13 mouse cellular contexts compared by ENCODE assay signal in the genomic region with DNA sequence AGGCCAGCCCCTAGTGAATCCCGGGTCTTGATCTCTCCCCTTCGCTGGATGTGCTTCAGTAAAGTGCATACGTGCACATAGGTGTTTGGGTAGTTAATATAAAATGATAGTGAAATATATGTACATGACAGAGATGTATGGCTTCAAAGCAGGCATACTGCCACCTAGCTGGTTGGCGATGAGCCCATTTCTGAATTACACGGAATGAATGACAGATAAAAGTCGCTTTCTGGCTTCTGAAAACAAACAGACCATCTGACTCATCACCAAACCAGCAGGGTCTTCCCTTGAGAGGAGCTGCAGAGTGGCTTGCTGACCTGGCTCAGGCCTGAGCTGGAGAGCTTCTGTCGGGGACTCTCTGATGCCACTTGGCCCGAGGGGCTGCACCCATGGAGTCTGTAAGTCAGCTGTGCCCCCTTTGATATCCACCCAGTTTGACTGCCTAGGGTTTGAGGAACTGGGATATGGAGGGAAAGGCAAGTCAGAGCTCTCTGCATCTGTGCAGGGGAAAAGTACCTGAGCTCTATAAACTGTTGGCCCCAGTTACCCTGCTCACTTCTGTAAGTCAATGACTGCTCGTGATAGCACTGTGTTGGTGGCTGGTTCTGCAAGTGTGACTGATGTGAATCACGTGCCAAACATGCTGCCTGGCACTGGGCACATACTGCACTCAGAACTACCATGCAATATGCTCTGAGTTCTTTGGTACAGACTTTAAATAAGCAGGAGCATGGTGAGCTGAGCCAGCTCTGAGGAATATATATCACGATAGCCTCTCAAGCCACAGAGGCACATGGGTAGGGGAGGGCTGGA.
DNase-seq lines count a peak whose midpoint lies in the region; ATAC-seq and TF ChIP-seq lines count a peak whose summit lies in the region.
"Had no signal": no experiment of that assay in that cellular context is flagged by ENCODE, and none has a peak within 500 bp of the region (broad histone marks: within the 10 kb centered on the region; RNA-seq: fewer than 3 reads in every experiment).

No protein-coding gene starts in this region.

- H3K9me3 ChIP-seq in forebrain, embryonic 15.5 days, result no peaks in the 10 kb centered on the region
- no peaks in the 10 kb centered on the region for H3K9me3 ChIP-seq in forebrain, embryonic 12.5 days
- H3K9me3 ChIP-seq: hindbrain, embryonic 15.5 days; limb, embryonic 13.5 days had no signal

- H3K4me1 ChIP-seq in forebrain, embryonic 15.5 days, result peaks cover 24% of the 10 kb centered on the region
- peaks cover 6% of the 10 kb centered on the region; the same call in 1 of the 2 replicates for H3K4me1 ChIP-seq in forebrain, embryonic 12.5 days

- intact Hi-C loops in left cerebral cortex, adult 2 months (cut with DNase I), result no loop called here

- no peak for DNase-seq in left cerebral cortex, adult 2 months (ENCODE audit: extremely low spot score in 1 of 2, low spot score in 2 of 2)
- DNase-seq in left cerebral cortex, adult 9 months (ENCODE audit: low spot score in 2 of 2), result no peak
- peak; percentile 33 for DNase-seq in right cerebral cortex, postnatal 14 days
- DNase-seq in right cerebral cortex, adult 18-20 months, result no peak
- no peak for DNase-seq in spleen, postnatal 14 days (ENCODE audit: low spot score in 2 of 2)
- DNase-seq: gastrocnemius, postnatal 36 days; kidney, postnatal 36 days; lung, postnatal 10 days; thymus, postnatal 36 days had no signal

- no peak overlapping the region for H3K9ac ChIP-seq in forebrain, embryonic 15.5 days (replicated peaks)
- no peak overlapping the region for H3K9ac ChIP-seq in forebrain, embryonic 12.5 days
- H3K9ac ChIP-seq: hindbrain, embryonic 15.5 days; limb, embryonic 13.5 days had no signal

- H3K4me2 ChIP-seq in forebrain, embryonic 15.5 days (replicated peaks), result no peak overlapping the region
- H3K4me2 ChIP-seq in forebrain, embryonic 12.5 days, result no peak overlapping the region
- H3K4me2 ChIP-seq: hindbrain, embryonic 15.5 days; limb, embryonic 13.5 days had no signal

- H3K4me3 ChIP-seq in forebrain, embryonic 15.5 days, result no peak overlapping the region
- no peak overlapping the region for H3K4me3 ChIP-seq in forebrain, embryonic 12.5 days (replicated peaks)
- no peak overlapping the region for H3K4me3 ChIP-seq in left cerebral cortex, adult 2 months
- H3K4me3 ChIP-seq: hindbrain, embryonic 15.5 days; limb, embryonic 13.5 days had no signal

- no peaks in the 10 kb centered on the region for H3K36me3 ChIP-seq in forebrain, embryonic 15.5 days
- no peaks in the 10 kb centered on the region for H3K36me3 ChIP-seq in forebrain, embryonic 12.5 days (replicated peaks)
- H3K36me3 ChIP-seq: hindbrain, embryonic 15.5 days; limb, embryonic 13.5 days had no signal

- peak; percentile 57; the same call in 1 of the 2 replicates for ATAC-seq in forebrain, embryonic 15.5 days (replicated peaks)
- ATAC-seq in forebrain, embryonic 12.5 days (ENCODE audit: low FRiP score), result no peak

- 73% methylated on average over 11 of the region's 11 CpGs for WGBS in forebrain, embryonic 15.5 days
- WGBS in forebrain, embryonic 12.5 days, result 83% methylated on average over 11 of the region's 11 CpGs

- no peak overlapping the region; the same call in 1 of the 2 replicates for H3K27ac ChIP-seq in forebrain, embryonic 15.5 days (replicated peaks)
- H3K27ac ChIP-seq in forebrain, embryonic 12.5 days, result no peak overlapping the region
- H3K27ac ChIP-seq in left cerebral cortex, adult 2 months, result no peak overlapping the region
- H3K27ac ChIP-seq: hindbrain, embryonic 15.5 days; limb, embryonic 13.5 days had no signal

- H3K27me3 ChIP-seq in forebrain, embryonic 15.5 days, result no peaks in the 10 kb centered on the region
- no peaks in the 10 kb centered on the region for H3K27me3 ChIP-seq in forebrain, embryonic 12.5 days
- H3K27me3 ChIP-seq: hindbrain, embryonic 15.5 days had no signal

- TF ChIP-seq CTCF in left cerebral cortex, adult 2 months (IDR thresholded peaks at IDR 0.05), result peak; percentile 4
